Mouse (Mus musculus) right cerebral cortex, postnatal 36 days (tissue): ENCODE data around the gene Abcc1.

Experiments used
- DNase-seq, 2 experiments: peaks; one replicate each; pipeline ENCODE4 v3.0.0; 2022; ENCODE audit warnings: low spot score in 2 of 2, mixed read lengths in 1 of 2

Gene Abcc1

DNA sequence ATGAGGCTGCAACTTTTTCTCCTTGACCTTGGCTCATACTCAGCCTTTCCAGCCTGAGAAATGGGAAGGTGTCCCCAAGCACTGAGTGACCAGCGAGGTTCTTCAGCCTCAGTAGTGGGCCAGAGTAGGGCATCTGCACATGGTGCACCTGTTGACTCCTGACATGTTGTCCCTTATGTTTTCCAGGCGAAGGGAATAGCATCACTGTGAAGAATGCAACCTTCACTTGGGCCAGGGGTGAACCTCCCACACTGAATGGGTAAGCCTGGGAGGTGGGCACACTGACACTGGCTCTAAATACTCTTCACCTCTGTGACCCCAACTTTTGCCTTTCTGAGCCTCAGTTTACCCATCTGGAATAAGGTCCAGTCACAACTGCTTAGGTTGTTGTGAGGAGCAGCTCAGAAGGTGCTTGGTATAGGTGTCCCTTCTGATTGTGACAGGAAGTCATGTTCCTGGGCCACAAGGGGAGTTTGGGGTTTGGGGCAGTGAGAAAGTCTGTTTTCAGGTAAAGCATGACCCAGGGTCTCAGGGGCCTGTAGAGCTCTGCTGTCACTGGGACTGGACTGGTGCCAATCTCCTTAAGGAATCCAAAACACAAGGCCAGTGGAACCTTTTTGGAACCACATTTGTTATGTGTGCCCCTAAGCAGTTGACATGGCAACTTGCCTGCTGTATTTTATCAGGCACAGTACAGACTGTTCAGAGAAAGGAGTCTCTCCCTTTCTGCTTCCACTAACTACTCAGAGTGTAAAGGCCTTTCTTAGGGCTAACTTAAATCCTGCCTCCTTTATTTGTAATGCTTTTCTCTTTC lies 78.7 kb downstream of the Abcc1 start:
- no peak for DNase-seq

DNA sequence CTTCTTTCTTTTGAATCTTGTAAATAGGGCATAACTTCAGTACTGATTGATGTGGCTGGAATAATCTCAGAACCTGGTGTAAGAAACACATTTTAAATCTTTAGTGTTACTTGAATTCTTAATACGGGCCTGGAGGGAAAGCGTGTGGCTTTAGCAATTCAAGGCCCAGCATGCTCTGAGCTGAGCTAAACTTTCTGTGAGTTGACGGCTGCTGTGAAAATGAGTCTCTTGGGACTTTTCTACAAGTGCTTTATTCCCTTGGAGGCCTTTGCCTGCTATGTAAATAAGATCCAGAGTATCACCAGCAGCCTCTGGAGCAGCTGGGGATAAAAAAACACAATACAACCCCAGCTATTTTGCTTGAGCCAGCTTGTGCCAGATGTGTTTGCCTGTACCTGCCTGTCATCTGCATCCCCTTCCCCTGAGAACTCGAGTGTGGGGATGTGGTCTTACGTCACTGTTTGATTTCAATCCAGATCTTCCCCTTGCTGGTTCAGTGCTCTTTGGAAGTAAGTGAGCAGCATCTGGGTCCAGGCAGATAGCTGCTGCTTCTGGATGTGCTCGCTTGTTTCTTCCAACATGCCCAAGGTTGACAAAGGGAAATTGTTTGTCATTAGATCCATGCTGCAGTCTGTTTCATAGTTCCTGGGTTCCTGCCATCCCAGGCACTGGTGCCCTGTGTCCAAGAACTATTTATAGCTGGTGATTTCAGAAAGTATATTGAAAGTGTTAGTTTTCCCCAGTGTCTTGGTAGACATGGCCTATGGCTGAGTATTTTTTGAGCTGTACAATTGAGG lies 82.9 kb downstream of the Abcc1 start:
- DNase-seq, result no peak

DNA sequence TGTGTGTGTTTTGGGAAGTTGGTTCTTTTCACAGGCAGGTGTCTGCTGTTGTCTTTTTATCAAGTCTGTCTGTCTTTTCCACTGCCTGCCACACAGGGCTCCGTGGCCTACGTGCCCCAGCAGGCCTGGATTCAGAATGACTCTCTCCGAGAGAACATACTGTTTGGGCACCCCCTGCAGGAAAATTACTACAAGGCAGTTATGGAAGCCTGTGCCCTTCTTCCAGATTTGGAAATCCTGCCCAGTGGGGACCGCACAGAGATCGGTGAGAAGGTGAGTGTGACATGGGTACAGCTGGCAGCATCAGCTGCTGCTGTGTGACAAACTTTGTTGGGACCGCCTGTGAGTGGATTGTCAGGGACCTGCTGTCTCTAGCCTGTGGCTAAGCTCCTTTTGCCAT lies 83.8 kb downstream of the Abcc1 start:
- DNase-seq, result no peak

DNA sequence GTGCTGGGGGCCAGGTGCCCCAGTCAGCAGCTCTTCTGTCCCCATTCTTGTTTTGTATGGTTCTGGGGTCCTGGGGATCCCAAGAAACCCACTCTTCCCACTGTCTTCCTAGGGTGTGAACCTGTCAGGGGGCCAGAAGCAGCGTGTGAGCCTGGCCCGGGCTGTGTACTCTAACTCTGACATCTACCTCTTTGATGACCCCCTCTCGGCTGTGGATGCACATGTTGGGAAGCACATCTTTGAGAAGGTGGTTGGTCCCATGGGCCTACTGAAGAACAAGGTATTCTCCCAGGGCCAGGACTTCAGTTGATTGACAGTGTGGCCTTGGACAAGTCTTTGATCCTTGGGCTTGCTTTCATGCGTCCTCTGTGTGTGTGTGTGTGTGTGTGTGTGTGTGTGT lies 86.0 kb downstream of the Abcc1 start:
- DNase-seq, result no peak

DNA sequence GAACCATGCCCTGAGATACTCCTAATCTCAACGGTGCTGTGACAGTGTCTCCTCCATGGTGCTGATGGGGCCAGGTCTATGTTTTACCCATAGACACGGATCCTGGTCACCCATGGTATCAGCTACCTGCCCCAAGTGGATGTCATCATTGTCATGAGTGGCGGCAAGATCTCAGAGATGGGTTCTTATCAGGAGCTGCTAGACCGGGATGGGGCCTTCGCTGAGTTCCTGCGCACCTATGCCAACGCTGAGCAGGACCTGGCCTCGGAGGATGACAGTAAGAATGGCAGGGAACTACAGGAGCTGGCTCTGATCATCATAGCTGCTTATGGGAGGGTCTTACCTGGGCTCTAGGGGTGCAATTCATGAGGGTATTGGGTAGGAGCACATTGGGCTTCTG lies 86.9 kb downstream of the Abcc1 start:
- DNase-seq, result no peak

DNA sequence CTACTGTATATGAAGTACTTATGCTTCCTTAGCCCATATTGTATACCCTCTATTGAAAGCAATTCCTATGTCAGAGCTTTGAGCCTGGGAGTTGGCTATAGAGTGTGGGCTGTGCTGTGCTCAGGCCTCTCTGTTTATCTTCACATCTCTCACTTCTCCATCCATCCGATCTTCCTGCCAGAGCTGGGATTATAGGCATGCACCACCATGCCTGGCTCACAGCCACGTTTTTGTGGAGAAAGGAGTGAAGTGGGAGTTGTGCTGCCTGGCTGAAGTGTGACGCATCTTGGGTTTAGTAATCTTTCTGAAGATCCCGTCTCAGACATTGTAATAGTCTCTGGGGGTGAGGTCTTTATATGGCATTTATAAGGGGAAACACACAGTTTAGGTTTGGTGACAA lies 88.5 kb downstream of the Abcc1 start:
- peak; percentile 39 to 42 for DNase-seq

DNA sequence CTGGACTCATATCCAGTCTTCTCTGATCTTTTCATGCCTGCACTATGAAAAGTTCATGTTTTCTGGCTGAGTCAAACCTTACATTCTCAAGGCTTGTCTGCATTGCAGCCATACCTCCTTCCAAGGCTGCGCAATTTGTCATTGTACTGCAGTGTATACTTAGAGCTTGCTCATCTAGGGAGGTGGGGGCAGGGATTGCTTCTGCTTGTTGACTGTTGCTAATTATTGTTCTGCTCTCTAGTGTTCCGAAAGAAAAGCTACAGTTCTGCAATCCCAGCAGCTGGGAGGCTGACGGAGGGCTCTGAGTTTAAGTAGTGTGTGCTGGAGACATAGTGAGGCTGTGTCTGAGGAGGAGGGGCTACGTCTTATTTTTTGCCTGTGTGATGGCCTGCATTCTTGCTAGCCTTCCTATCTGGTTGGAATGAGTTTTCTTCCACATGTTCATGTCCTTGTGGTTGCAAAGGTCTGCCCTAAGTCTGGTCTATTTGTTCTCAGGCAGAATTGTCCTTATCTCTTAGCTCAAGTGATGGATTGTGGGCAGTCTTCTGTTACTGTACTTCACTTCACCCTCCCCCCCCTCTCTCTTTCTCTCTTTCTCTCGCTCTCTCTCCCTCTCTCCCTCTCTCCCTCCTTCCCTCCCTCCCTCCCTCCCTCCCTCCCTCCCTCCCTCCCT lies 90.2 kb downstream of the Abcc1 start:
- DNase-seq, result peak; percentile 21 to 22

DNA sequence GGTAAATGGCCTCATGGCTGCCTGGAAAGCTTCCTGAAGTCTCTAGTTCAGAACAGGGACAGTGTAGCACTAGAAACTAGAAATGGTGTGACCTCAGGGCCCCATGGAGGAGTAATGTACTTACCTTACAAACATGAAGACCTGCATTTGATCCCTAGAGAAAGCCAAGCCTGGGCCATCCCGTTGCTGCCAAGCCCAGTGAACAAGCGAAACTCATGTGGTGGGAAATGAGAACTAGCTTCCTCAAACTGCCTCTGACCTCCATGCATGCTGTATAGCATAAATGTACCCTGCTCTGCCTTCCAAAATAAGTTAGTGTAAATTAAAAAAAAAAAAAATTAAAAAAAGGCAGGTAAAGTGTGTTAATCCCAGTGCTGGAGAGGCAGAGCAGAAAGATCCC lies 101.2 kb downstream of the Abcc1 start:
- DNase-seq, result no peak

DNA sequence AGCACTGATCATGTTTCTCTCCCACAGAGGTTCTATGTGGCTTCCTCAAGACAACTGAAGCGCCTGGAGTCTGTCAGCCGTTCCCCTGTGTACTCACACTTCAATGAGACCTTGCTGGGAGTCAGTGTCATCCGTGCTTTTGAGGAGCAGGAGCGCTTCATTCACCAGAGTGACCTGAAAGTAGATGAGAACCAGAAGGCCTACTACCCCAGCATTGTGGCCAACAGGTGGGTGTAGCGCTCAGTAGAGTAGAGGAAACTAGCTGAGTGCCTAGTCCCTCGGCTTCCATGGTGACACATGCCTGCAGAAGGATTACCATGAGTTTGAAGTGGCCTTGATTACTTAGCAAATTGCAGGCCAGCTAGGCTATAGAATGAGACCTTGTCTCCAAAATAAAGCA lies 103.7 kb downstream of the Abcc1 start:
- no peak for DNase-seq

DNA sequence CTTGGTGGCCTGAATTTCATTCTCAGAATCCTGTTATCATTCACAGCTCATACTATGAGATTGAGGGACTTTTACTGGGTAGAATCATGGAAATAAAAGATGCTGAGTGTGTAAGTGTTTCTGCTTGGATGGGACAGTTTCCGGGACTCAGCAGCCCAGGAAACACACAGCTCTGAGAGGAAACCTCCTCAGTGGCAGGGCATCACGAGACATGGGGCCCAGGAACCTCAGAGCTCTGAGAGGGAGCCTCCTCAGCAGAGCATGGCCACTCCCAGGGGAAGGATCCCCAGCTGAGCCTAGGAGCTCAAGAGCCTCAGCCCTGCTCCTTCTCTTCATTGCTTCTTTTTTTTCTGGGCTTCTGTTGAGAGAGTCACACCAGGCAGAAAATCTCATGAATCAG lies 107.0 kb downstream of the Abcc1 start:
- DNase-seq, result no peak

DNA sequence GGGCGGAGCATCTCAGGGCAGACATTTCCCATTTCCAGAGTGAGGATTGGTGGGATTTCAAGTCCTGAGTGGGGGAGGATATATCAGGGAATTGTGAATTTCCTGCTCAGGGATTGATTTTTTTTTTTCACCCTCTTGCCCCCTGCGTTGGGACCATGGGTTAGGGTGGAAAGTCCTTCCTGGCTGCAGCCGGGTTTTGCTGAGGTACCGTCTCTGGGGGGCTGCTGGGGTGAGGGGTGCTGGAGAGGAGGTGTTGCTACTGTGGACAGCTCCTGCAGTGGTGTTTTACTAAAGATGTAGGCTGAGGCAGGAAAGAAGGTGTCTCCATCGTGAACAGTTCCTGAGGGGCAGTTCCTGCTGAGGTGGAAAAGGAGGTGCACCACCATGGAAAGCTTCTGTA lies 107.5 kb downstream of the Abcc1 start:
- DNase-seq, result no peak

DNA sequence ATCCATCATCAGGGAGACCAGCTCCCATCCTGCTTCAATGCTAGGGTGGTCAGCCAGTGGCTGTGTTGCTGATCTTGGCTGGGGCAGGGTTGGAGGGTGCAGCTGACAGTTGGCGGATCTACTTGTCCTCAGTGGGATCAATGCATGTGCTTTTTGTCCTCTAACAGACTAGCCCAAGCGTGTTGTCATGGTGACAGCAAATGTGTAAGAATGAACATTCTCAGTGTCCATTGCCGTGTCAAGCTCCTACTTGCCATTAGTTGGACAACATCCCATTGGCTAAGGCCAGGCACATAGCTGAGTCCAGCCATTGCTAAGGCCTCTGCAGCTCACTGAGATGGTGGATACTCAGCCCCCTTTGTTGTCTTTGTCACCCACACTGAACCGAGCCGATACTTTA lies 110.8 kb downstream of the Abcc1 start:
- DNase-seq, result no peak

DNA sequence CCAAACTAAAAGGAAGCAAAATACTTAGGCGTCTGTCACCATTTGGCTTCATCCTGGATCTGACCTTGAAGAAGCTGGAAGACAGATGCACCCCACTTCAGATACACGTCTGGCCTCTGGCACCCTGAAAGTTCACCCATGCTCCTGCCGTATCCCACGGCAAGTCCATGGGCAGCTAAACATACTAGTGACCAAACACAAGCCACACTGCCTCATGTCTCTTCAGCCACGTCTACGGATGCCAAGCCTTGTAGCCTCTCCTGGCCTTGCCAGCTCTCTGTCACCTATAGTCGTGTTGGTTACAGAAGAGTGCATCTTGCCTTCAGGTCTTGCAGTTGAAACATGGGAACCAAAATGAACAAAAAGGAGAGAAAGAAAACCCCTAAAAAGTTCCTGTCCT lies 112.3 kb downstream of the Abcc1 start:
- DNase-seq, result no peak

DNA sequence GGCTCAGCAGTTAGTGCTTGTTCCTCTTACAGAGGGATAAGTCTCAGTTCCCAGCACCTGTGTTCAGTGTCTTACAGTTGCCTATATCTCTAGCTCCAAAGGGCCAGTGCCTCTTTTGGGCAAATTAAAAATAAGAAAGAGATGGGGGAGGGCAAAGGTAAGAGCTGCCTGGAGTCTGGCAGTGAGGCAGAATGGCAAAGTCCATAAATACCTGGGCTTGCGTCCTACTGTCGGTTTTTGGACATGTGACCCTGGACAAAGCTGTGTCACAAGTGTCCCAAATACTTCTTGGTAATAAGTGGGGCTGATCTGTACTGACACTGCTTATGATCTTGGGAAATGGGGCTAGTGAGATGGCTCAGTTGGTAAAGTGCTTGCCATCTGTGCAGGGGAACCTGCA lies 113.6 kb downstream of the Abcc1 start:
- DNase-seq, result no peak

DNA sequence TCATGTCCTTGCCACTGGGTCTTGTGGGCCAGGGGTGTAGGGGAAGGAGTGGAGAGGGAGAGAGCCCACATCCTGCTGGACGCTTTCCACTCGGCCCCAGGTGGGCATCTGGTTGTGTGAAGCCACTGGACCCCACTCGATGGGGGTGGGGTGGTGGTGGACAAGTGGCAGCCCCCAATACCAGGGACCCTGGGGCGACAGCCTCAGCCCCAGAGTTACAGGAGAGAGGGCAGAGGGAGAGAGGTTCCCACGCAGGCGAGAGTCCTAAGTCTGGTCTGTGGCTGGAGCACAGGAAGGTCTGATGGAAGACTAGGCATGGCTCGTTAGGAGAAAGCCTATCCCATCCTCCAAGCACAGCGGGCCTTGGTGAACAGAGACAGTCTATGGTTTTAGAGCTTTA lies 114.7 kb downstream of the Abcc1 start:
- DNase-seq, result no peak

DNA sequence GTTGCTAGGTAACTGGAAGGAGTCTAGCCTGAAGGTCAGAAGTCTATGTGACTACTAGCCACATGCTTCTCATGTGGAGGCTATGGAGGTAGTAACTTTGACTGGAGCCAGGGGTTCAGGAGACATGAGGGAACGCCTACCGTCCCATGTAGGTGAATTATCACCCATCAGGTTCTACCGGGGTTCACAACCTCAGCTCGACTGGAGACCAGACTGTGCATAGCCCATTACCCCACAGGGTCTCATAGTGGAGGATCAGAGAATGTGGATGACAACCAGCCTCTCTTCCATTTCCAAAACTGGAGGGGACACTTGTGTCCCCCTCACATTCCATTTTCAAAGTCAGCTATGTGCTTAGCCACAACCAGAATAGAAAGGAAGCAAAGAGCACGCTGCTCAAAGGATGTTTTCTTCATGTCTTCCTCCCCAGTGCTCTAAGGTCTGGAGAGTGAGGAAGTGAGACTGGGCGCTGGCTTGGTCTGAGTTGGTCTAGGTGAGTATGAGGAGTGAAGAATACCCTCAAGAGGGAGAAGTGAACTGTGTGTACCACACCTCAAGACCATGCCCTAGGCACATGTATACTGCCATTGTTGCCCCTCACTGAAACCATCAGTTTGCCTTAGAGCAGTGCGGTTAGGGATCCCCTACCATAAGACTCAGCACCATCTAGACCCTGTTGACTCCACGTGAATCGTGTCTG lies 115.5 kb downstream of the Abcc1 start:
- DNase-seq, result no peak

DNA sequence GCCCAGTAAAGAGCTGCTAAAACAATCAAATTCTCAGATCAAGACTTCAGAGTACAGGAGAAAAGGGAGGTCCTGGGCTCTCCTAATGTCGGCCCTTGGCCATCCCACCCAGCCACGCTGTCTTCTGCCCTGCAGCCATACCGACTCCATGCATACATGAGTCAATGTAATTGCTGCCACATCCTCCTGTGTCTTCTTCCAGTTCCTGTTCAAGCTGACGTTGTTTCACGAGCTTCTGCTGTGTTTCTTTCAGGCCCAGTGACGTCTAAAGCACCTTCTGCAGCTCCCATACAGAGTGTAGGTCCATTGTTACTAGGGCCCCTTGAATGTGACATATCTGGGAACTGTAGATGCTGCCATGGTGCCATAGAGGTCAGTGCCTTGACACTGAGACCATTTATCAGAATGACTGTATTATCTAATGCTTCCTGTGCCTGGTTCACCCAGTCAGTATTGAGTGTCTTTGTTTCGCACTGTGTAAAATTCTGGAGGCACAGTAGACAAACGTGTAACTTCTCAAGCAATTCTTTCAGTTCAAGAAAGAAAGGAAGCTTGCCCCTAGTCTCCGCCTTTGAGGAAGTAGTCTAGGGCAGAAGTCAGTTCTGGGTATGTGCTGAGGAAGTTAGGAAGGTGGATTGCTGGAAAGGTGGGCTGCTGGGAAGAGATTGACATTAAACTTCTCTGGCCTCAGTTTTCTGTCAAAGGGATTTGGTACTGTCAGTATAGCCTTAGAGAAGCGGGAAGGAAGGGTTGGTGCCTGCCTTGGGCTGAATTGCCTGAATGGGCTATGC lies 116.3 kb downstream of the Abcc1 start:
- DNase-seq, result no peak

DNA sequence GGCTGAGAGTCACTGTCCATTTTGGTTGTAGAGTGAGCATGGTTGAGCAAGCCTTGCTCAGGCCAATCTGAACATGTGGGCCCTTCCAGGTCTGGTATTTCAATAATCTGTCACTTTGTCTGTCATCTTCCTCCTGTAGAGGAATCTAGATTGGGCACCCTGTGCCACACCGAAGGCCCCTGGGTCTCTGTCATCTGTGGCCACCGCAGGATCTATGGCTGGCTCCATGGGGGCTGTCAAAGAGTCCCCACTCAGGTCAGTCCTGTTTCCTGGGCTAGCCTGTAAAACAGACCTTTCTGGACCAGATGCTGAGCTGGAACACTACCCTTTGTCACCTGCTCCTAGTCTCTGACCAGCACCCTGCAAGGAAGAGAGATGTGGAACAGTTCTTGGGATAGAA lies 118.3 kb downstream of the Abcc1 start:
- DNase-seq, result no peak

DNA sequence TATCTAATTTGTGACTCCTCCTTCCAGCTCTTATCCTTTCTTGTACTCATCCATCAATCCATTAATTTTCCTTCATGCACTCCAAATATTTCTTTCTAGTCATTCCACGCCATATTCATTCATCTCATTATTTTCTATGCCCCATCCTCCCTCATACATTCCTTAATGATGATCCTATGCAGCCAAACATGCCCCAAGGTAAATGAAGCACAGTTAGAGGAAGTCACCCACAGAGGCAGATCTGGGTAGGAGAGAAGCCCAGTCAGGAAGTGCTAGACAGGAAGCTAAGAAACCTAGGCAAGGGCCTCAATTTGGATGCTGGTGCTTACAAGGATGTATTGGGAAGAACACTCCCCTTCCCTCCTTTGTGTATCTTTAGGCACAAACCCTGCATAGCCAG lies 121.9 kb downstream of the Abcc1 start:
- no peak for DNase-seq

DNA sequence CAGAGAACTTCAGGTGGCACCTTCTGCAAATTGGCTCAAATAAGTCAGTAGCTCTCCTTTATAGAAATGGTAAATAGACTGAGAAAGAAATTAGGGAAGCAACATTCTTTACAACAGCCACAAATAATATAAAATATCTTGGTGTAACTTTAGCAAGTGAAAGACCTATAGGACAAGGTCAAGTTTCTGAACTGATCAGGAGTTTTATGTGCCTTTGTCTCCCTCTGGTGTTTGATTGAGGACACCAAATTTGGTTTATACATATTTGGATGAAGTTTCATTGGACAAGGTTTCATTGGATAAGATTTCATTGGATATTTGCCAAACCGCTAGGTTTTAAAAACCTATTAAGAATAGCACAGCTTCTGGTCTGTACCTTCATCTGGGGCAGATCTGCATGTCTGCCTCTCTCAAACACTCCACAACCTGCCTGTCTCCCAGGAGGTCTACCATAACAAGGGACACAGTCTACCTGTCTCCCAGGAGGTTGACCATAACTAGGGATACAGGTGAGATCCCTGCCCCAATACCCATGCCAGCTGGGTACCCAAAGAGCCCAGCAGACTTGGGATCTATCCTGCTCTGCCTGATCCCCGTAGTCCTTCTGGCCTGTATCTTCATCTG lies 132.2 kb downstream of the Abcc1 start:
- DNase-seq, result no peak
